Mouse (Mus musculus) stomach, embryonic 15.5 days (tissue): ENCODE measurements around the gene Raly. TPM values are rescaled to one million over a fixed set of nuclear protein-coding genes. Genes with fewer than 3 reads are reported as not detected.
"Not testable (repeated sequence)": the region's sequence is repeated elsewhere in the genome, so short reads cannot be mapped to it uniquely, and the experiment has no call there.

Experiments used
- ATAC-seq: fragments of 200-750 bp; cut with Nextera tagmentation; 2 replicates; pipeline ENCODE4 v1.8.0; 2017; ENCODE audit warnings: low read depth, moderate number of reproducible peaks, moderate TSS enrichment; ENCODE audit not compliant: insufficient read depth, low FRiP score
- H3K27ac ChIP-seq: fragments of 300-500 bp; sonication (generic); 2 replicates; pipeline ENCODE4 v1.5.1; 2015; ENCODE audit warnings: mild to moderate bottlenecking, inconsistent platforms
- H3K27me3 ChIP-seq: fragments of 300-500 bp; sonication (generic); replicated peaks from 2 replicates; pipeline ENCODE4 v1.6.1; 2015; ENCODE audit warnings: inconsistent platforms
- H3K36me3 ChIP-seq: fragments of 300-500 bp; sonication (generic); 2 replicates; pipeline ENCODE4 v1.6.1; 2015; ENCODE audit warnings: inconsistent platforms
- H3K4me1 ChIP-seq: fragments of 300-500 bp; sonication (generic); 2 replicates; pipeline ENCODE4 v1.6.1; 2015; ENCODE audit warnings: inconsistent platforms
- H3K4me2 ChIP-seq: fragments of 300-500 bp; sonication (generic); 2 replicates; pipeline ENCODE4 v1.6.1; 2015; ENCODE audit warnings: mild to moderate bottlenecking, inconsistent platforms
- H3K4me3 ChIP-seq: fragments of 300-500 bp; sonication (generic); replicated peaks from 2 replicates; pipeline ENCODE4 v1.5.1; 2015; ENCODE audit warnings: inconsistent platforms
- H3K9ac ChIP-seq: fragments of 300-500 bp; sonication (generic); 2 replicates; pipeline ENCODE4 v1.6.1; 2015; ENCODE audit warnings: inconsistent platforms
- H3K9me3 ChIP-seq: fragments of 300-500 bp; sonication (generic); 2 replicates; pipeline ENCODE4 v1.6.1; 2016; ENCODE audit warnings: inconsistent platforms
- WGBS: fragments of 180-500 bp; shearing (Covaris S2); methylation state at CpG from one replicate; pipeline ENCODE4 v1.1.7; 2015; 5-methylcytosine and 5-hydroxymethylcytosine counted together
- polyA plus RNA-seq: library from polyadenylated mRNA; unstranded; fragments of >200 nt; fragmentation: Nextera tagmentation; extraction: Ambion mirVana; gene quantifications from 2 replicates; pipeline ENCODE4 v1.2.1, GENCODE M21; 2015

Raly gene
- polyA plus RNA-seq, 1 experiment from 2014 or later = 36.7 TPM

DNA sequence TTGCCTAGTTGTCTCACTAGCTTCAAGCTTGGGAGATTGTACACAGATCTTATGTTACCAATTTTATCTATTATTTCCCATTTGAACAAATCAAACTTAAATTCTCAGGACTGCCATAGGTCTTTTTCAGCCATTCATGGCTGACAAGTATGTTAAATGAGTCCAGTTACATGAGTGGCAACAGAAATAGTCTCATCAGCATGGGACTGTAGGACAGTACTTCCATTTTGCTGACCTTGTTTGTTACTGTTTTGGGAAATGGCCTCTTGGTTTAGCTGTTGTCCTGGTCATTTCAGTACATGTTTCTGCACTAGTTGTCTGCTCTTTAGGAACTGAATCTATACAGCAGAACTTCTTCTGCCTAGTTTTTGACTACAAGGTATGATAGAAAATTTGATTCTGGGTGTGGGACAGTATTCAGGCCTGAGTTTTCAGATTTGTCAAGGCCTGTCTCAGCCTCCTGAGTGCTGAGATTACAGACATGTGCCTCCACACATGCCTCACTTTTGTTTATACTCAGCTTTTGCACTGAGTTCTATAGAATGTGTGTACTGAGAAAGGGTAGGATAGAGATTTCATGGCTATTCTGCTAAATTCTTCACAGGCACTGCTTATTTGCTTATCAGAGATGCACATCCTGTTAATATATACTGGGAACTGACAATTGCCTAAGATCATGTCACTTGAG lies 79.2 kb downstream of the Raly start:
- no peak for ATAC-seq
- Histone ChIP-seq H3K9me3 (no peaks in the 10 kb centered on the region), H3K27me3 (no peaks in the 10 kb centered on the region), H3K36me3 (peaks cover 64% of the 10 kb centered on the region), H3K4me1 (no peaks in the 10 kb centered on the region), H3K9ac (no peak overlapping the region), H3K4me2 (no peak overlapping the region), H3K27ac (no peak overlapping the region), H3K4me3 (no peak overlapping the region)

DNA sequence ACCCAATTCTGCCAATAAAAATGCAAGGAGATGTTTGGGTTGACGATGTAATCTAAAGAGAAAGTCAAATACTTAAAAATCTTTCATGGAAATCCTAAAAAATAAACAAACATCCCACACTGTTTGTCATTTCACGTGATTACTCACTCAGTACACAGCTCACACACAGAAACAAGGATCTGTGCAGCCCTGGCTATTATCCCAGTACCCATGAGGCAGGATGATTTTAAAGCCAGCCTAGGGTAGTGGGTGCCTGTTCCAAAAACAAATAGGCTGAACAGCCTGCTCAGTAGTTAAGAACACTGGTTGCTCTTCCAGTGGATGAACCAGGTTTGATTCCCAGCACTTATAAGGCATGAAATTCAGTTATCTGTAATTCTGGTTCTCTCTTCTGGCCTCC lies 85.7 kb downstream of the Raly start:
- 73% methylated on average over 2 of the region's 2 CpGs for WGBS
- Histone ChIP-seq H3K9ac (no peak overlapping the region), H3K9me3 (no peaks in the 10 kb centered on the region), H3K36me3 (peaks cover 24% of the 10 kb centered on the region), H3K4me2 (no peak overlapping the region), H3K4me3 (no peak overlapping the region), H3K4me1 (no peaks in the 10 kb centered on the region), H3K27me3 (no peaks in the 10 kb centered on the region), H3K27ac (no peak overlapping the region)
- no peak for ATAC-seq

DNA sequence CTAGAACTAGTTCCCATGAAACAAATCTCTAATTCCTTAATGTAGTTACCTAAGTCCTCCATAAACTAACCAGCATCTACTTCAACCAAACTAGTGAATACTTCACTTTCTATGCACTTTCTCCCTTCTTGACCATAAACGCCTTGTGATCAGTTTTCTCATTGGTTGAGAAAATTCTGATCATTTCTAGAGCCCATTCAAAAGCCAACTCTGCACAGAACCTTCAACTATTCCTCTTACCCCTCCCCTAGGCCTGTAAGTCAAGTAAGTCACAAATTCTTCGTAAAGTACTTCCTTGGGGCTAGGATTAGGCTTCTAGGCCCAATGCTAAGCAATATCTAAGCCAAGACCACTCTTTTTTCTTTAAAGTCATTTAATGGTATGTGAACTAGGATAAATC lies 100.7 kb downstream of the Raly start:
- H3K9ac ChIP-seq = peak overlapping the region; percentile 86; the same call in 1 of the 2 replicates
- H3K27ac ChIP-seq = peak overlapping the region; percentile 80; the same call in 1 of the 2 replicates
- WGBS = 10% methylated on average over 2 of the region's 2 CpGs

DNA sequence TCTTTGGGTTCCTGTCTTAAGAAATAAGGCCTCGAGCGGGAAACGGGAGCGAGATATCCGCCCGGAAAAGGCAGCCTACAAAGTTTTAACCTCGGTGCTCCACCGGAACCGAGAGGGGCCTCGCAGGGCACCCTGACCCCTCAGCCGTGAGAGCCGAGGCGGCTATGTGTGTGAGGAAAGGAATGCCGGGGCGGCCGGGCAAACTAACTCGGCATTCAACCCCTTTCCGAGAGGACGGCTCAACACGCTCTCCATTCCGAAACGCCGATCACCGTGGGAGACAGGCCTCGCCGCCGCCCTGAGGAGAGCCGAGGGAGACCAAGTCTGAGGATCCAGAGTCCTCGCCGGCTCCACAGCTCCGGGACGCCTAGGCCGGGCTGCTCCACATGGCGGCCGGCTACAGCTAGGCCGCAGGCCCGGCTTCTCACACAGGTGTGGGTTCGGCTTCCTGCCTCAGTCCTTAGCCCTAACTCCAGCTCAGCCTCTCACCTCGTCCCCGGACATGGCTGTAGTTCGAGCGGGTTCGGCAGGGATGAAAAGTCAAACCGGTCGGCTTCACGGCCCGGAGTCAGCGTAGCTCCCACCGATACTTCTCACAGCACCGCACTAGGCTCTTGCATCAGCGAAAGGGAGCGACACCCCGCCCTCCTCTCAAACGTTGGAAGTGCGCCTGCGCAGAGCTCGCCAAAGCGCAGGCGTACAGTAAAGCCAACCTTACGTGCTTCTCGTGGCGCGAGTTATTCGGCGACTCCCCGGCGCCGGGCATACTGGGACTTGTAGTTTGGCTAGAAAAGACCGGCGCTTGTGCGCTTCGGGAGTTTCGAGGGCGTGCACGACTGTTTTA lies 101.5 kb downstream of the Raly start, which contains the start of gene Eif2s2:
Eif2s2 (minus strand) TSS at position 735 of the 844 bp plus-strand sequence.
- WGBS = under 1% methylated on average over 75 of the region's 75 CpGs
- H3K36me3 ChIP-seq = peaks cover 4% of the 10 kb centered on the region; the same call in 1 of the 2 replicates
- H3K4me3 ChIP-seq = peak within 1 kb of the TSS; percentile 76
- H3K4me1 ChIP-seq = peaks cover 3% of the 10 kb centered on the region; the same call in 1 of the 2 replicates
- H3K9me3 ChIP-seq = no peaks in the 10 kb centered on the region
- H3K27ac ChIP-seq = peak within 1 kb of the TSS; percentile 80
- H3K27me3 ChIP-seq = no peaks in the 10 kb centered on the region
- H3K9ac ChIP-seq = peak within 1 kb of the TSS; percentile 86
- peak within 1 kb of the TSS; percentile 74 for H3K4me2 ChIP-seq
- peak; percentile 98 for ATAC-seq

More for the DNA sequence above, 100.7 kb downstream of the Raly start:
- H3K36me3 ChIP-seq = peaks cover 9% of the 10 kb centered on the region
- peak overlapping the region; percentile 74 for H3K4me2 ChIP-seq
- H3K4me1 ChIP-seq = peaks cover 3% of the 10 kb centered on the region; the same call in 1 of the 2 replicates
- ATAC-seq = no peak
- H3K27me3 ChIP-seq = no peaks in the 10 kb centered on the region
- H3K4me3 ChIP-seq = peak overlapping the region; percentile 76
- H3K9me3 ChIP-seq = no peaks in the 10 kb centered on the region

DNA sequence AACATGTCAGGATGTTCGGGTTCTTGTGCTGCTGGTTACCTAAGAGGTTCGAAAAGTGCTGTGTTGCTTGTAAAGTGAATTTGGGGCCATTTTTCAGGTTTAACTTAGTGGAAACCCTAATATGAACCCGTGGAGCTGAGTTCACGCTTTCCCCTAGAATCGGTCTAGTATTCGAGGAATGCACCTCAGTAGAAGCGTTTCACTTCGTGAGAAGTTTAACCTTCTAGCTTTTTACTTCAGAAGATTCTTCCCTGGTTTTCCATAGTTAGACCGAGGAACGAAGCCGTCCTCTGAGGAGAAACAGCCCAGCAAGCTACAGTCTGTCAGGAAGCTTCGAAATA lies 102.1 kb downstream of the Raly start:
- no peak for ATAC-seq
- WGBS = 7% methylated on average over 12 of the region's 12 CpGs
- H3K4me1 ChIP-seq = peaks cover 3% of the 10 kb centered on the region; the same call in 1 of the 2 replicates

GRCm38 (mm10) chr2:154893548-154893947 lies 102.7 kb downstream of the Raly start:
- Histone ChIP-seq H3K4me2 (peak overlapping the region; percentile 70; the same call in 1 of the 2 replicates), H3K4me3 (no peak overlapping the region), H3K9me3 (no peaks in the 10 kb centered on the region), H3K27me3 (no peaks in the 10 kb centered on the region), H3K36me3 (no peaks in the 10 kb centered on the region), H3K9ac (no peak overlapping the region), H3K27ac (no peak overlapping the region), H3K4me1 (peaks cover 3% of the 10 kb centered on the region; the same call in 1 of the 2 replicates)
- WGBS = 61% methylated on average over 4 of the region's 4 CpGs
- no peak for ATAC-seq

More for the DNA sequence above, 102.1 kb downstream of the Raly start:
- Histone ChIP-seq H3K27ac (no peak overlapping the region), H3K27me3 (no peaks in the 10 kb centered on the region), H3K4me2 (peak overlapping the region; percentile 70), H3K4me3 (peak overlapping the region; percentile 76), H3K36me3 (peaks cover under 1% of the 10 kb centered on the region; the same call in 1 of the 2 replicates), H3K9me3 (no peaks in the 10 kb centered on the region), H3K9ac (peak overlapping the region; percentile 25; the same call in 1 of the 2 replicates)

DNA sequence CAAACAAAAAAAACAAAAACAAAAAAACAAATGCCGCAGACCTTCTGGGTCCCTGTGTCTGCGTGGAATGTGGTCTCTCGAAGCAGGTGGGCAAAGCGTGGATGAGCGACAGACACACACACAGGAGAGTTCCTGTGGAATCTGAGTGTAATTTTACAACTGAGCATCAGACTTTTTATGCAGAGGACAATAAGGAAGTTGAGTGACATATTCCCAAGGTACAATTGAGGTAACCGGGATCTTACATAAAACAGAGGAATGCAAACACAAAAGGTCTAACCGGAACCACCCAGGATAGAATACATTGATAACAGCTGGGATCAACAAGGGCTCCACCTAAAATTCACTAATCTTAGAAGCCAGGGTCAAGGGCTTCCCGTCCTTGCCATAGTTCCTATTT lies 108.1 kb downstream of the Raly start:
- WGBS = 79% methylated on average over 8 of the region's 8 CpGs
- H3K36me3 ChIP-seq, H3K9ac ChIP-seq, H3K27ac ChIP-seq, H3K4me3 ChIP-seq, ATAC-seq, H3K4me2 ChIP-seq, H3K4me1 ChIP-seq, H3K9me3 ChIP-seq, H3K27me3 ChIP-seq: not testable (repeated sequence)

DNA sequence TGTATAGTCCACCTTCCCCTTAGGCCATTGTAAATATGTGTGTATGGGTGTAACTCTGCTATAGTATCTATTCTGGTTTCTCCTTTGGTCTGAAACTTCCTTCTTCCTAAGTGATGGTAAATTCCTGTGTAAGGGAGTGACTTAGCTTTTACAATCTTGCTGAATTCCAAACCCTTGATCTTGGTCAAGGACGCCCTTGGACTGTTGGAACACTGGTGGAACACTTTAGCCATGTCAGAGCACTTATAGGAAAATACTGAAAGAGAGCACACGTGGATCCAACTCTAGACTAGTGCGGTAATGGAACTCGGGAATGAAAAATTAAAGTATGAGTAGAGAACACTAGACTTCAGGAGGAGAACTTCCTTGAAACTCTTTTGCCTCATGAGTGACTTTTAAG lies 108.5 kb downstream of the Raly start:
- H3K9ac ChIP-seq, H3K4me1 ChIP-seq, H3K36me3 ChIP-seq, H3K4me3 ChIP-seq, H3K9me3 ChIP-seq, H3K4me2 ChIP-seq, H3K27ac ChIP-seq, H3K27me3 ChIP-seq, ATAC-seq: not testable (repeated sequence)
- WGBS = 81% methylated on average over 4 of the region's 4 CpGs

- no peaks in the 10 kb centered on the region for H3K9me3 ChIP-seq
- no peak overlapping the region for H3K4me3 ChIP-seq
Observed at GRCm38 (mm10) chr2:154902111-154902510, 111.2 kb downstream of the Raly start.

DNA sequence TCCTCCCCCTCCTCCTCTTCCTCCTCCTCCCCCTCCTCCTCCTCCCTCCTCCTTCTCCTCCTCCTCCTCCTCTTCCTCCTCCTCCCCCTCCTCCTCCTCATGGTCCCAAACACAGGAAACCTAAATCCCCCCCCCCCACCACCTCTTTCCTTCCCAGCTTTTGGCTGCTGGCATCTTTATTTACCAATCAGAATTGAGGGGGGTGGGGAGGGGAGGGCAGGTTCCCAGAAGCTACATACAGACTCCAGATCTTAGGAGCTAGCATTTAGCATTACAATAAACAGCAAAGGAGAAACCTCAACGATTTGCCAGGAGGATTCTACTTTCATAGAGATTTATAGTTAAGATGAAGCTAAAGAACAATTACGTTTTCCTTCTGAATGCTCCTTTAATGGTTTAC lies 114.9 kb downstream of the Raly start:
- 49% methylated on average over 2 of the region's 2 CpGs for WGBS
- ATAC-seq = no peak

More at GRCm38 (mm10) chr2:154902111-154902510, 111.2 kb downstream of the Raly start:
- Histone ChIP-seq H3K27me3 (no peaks in the 10 kb centered on the region), H3K4me2 (no peak overlapping the region), H3K9ac (no peak overlapping the region), H3K36me3 (no peaks in the 10 kb centered on the region), H3K4me1 (no peaks in the 10 kb centered on the region), H3K27ac (no peak overlapping the region)
- ATAC-seq = no peak
- WGBS = 86% methylated on average over 3 of the region's 3 CpGs

GRCm38 (mm10) chr2:154908223-154908622 lies 117.3 kb downstream of the Raly start:
- not testable (repeated sequence) for ATAC-seq, H3K4me1 ChIP-seq
- WGBS = 52% methylated on average over 2 of the region's 2 CpGs

More for the DNA sequence above, 114.9 kb downstream of the Raly start:
- Histone ChIP-seq H3K9me3 (no peaks in the 10 kb centered on the region), H3K4me1 (no peaks in the 10 kb centered on the region), H3K9ac (no peak overlapping the region), H3K27ac (no peak overlapping the region), H3K36me3 (no peaks in the 10 kb centered on the region), H3K27me3 (no peaks in the 10 kb centered on the region), H3K4me2 (no peak overlapping the region), H3K4me3 (no peak overlapping the region)

GRCm38 (mm10) chr2:154909789-154910188 lies 118.9 kb downstream of the Raly start:
- Histone ChIP-seq H3K4me3 (no peak overlapping the region), H3K4me2 (no peak overlapping the region), H3K27me3 (no peaks in the 10 kb centered on the region), H3K9ac (no peak overlapping the region), H3K4me1 (no peaks in the 10 kb centered on the region), H3K9me3 (no peaks in the 10 kb centered on the region), H3K27ac (no peak overlapping the region), H3K36me3 (no peaks in the 10 kb centered on the region)
- ATAC-seq = no peak
- 75% methylated on average over 6 of the region's 6 CpGs for WGBS

More at GRCm38 (mm10) chr2:154908223-154908622, 117.3 kb downstream of the Raly start:
- not testable (repeated sequence) for H3K27ac ChIP-seq, H3K36me3 ChIP-seq, H3K4me2 ChIP-seq, H3K4me3 ChIP-seq, H3K9ac ChIP-seq, H3K27me3 ChIP-seq, H3K9me3 ChIP-seq
